Mouse (Mus musculus): ENCODE measurements around the gene Tmbim4.
A peak's percentile ranks its signal among the peaks of the same experiment; 100 is the strongest.

Tmbim4 gene

DNA sequence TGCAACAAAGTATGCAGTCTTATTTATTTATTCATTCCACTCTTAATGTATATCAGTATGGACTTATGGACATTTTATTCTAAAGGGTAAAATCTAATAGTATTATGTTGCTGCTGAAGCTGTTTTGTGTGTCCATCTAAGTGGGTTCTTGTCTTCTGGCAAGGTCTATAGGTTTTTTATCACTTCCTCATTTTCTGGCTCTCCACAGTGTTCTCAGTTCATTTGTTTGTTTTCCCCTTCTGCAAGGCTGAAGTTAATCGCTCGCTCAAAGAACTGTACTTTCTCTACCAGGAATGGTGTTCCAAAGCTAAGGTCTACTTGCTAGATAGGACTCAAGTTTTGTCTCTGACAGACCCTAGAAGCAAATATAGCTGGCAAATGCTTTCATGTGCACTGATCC, 18.0 kb upstream of the Tmbim4 start:
- no peak for TF ChIP-seq GATA4 (IDR thresholded peaks at IDR 0.05; ENCODE audit: insufficient replicate concordance, low read length)

DNA sequence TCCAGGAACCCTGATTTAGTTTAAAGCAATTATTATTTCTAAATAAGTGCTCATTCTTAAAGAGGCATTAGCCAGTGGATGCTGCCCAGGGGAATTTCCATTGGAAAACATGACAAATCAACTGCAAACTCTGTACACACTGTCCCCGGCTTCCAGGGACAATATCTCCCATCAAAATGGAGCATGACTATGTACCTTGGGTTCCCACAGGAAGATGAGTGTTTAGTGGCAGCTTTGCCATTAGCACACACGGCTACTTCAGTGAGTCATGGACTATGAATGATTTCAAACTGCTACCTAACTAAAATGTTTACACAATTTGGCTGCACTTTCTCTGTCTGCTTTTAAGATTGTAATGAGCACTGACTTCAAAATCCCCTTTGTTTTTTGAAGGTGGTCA, 12.9 kb upstream of the Tmbim4 start:
- no peak for TF ChIP-seq GATA4 (IDR thresholded peaks at IDR 0.05; ENCODE audit: insufficient replicate concordance, low read length)

DNA sequence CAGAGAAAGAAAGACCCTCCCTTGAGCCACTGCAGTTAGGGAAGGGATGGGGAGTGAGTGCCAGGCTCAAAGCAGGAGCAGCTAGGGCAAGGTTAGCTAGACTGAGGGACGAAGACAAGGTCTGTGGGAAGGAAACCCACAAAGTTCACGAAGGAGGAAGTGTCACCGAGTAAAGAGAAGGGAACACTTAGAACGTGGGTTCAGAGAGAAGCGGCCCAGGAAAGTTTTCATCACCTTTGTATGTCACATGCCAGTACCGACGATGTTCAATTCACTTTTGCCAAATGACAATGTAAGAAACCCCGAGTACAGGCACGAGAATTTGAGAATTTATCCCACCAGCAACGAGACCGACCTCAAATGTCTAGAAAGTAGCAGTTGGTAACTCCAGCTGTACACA, 12.1 kb upstream of the Tmbim4 start:
- no peak for TF ChIP-seq GATA4 (IDR thresholded peaks at IDR 0.05; ENCODE audit: insufficient replicate concordance, low read length)

DNA sequence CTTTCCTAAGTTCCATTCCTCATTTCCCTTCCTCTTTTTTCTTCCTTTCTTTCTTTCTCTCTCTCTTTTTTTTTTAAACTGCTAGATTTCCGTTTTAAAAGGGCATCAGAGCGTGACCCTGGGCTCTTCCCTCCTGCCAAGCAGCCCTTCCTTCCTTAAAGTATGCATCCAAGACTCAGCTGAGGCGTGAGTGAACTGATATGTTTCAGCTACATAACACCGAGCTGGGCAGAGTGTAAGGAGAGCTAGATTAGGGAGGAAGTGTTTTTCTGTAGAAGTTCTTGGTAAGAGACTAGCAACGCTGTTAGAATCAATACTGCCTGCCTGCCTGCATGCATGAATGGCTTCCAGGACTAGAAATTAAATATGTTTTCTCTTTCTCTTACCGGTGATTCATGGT, 11.6 kb upstream of the Tmbim4 start:
- no peak for TF ChIP-seq GATA4 (IDR thresholded peaks at IDR 0.05; ENCODE audit: insufficient replicate concordance, low read length)

DNA sequence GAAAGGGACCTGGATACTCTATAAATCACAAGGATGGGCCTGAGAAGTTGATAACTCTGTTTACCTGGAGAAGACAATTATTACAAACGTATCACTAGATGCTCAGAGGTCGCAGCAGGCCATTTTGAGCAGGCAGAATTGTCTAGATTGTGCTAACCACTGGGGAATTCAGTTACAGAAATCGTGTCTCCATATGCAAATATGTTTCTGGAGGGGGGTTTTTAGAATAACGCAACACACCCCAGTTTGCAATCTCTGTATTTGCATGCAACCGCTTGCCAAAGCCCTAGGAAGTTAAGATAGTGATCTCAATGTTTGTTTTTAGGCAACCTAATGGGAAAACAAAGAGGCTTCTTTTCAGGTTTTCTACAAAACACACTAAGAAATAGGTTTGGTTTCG, 10.2 kb upstream of the Tmbim4 start:
- TF ChIP-seq GATA4 (IDR thresholded peaks at IDR 0.05; ENCODE audit: insufficient replicate concordance, low read length), result no peak

DNA sequence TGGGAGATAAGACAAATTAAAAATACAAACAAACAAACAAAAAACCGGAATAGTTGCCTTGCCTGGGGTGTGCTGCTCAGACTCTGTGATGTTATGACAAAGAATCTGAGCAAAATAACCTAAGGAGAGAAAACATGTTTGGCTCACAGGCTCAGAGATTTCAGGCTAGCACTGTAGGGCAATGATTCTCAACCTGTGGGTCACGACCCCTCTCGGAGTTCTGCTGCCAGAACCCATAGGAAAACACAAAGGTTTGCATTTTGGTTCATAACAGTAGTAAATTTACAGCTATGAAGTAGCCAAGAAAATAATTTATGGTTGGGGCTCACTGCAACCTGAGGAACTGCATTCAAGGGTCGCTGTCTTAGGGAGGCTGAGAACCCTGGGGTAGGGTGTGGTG, 9.1 kb upstream of the Tmbim4 start:
- no peak for TF ChIP-seq GATA4 (IDR thresholded peaks at IDR 0.05; ENCODE audit: insufficient replicate concordance, low read length)

DNA sequence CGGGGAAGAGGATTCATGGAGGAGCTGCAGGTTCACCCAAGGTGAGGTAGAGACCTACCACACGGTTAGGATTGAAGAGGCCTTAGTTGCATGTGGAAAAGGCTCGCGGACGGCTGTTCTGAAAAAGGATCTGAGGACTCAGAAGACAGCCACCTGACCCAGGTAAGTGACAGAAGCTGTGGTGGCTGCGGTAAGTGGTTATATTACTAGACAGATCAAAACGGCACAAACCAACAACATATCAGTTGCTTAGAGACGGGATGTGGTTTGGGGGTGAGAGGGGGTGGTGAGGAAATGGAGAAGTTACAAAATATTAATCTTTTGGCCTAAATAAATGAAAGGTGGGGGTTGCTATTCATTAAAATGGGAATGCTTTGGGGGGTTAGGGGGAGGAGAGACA, 8.1 kb upstream of the Tmbim4 start:
- TF ChIP-seq GATA4 (IDR thresholded peaks at IDR 0.05; ENCODE audit: insufficient replicate concordance, low read length), result no peak

DNA sequence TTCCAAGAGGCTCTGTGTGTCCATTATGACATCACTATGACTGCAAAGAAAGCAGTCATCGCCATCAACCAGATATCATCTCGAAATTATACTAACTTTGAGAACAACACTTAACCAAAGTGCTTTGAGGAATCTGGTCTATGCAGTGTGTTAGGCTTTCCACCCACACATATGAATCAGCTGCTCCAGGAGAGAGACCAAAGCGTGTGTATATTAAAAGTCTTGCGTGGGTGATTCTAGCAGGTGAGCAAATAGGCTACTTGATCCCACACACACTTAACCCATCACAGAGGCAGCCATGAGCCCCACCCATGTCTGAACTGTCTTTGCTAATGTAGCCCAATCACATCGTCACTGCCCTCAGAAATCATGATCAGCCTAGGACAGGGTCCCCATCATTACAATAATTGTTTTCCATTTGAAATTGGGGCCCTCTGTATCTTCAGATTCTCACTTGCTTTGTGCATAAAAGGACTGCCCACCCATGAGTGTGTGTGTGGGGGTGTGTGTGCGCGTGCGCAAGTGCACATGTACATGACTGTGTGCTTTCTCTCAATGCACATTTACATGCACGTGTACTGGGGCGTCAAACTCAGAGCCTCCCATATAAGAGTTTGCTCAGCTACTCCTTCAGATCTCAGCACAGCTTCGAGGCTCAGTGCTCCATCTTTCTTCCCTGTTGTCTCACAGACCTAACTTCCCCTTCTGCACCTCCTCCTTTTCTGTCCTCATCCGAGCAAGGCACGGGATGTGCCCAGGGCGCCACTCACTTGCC, 4.1 kb upstream of the Tmbim4 start:
- TF ChIP-seq GATA4 (IDR thresholded peaks at IDR 0.05; ENCODE audit: insufficient replicate concordance, low read length), result no peak

DNA sequence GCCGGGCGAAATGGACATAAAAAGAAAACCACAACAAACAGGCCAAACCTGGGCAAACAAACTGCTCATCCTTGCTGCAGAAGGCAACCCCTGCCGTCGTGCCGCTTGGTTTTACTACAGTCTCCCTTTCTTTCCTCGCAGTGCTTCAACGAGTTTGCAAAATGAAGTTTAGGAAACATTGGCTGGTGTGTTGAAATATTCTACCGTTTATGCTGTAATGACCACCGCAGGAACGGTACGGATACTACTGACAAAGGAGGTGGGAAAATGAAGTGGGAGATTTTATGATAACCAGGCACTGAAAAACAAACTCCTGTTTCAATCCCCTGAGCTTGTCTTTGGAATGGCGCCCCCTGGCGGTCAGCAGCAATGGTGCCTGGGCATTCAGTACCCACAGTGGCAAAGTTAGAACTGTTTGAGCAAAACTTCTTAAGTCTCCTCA, 592 bp downstream of the Tmbim4 start, which contains the start of gene Irak3:
TSS of gene Irak3 (minus strand) at position 170 of the 442 bp plus-strand sequence.
- TF ChIP-seq GATA4 (IDR thresholded peaks at IDR 0.05; ENCODE audit: insufficient replicate concordance, low read length), result no peak

DNA sequence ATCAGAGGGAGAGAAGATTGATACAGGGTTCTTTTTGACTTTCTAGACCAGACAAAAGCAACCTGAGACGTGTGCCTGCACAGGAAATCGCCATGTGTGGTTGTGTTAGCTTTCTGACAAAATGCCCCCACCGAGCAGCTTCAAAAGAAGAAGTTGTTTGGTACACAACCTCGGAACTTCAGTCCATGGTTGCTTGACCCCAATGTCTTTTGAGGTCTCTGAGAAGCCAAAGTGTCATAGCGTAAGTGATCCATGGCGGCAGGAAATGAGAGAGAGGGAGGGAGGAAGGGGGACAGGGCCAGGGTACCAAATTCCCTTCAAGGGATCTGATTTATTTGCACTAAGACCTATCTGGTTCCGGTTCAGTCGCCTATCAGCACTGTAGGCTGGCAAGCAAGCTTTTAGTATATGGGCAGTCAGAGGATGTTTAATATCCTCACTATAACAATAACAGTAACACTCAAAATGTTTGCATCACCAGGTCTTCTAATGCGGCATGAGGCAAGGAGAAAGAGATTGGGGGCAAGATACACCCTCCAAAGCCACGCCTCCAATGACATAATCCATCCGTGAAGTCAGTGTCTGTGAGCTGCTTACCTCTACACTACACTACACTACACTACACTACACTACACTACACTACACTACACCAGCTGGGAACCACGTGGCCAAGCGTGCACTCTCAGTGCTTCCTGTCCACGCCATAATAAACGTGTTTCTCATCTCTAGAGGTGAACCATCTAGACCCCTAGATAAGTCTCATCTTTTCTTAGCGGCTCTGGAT, 1.3 kb downstream of the Tmbim4 start:
- no peak for TF ChIP-seq GATA4 (IDR thresholded peaks at IDR 0.05; ENCODE audit: insufficient replicate concordance, low read length)

DNA sequence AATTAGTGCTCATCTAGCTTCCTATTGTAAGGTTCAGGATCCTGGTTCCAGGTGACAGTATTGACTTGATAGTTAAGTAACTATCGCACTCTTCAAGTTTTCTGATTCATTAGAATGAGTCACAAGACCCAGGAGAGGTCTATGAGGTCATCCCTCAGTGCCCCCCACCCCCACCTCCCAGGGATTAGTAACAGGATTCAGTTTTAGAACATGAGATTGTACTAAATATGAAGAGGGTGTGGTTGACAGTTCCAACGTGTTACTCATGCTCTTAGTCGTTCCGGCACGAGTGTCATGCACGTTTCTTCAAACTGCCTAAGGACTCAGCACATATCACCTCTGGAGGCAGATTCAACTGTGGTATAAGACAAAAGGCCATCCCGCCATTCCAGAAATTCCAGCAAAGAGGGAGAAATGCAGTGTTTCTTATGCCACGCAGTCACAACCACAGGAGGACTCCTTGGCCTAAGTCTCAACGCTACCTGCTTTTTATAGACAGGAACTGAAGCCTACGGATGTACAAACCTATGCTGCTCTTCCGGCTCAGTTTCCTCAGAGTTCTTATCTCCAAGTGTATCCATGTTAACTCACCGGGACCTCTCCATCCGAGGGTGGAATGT, 3.3 kb downstream of the Tmbim4 start:
- TF ChIP-seq GATA4 (IDR thresholded peaks at IDR 0.05; ENCODE audit: insufficient replicate concordance, low read length), result no peak

DNA sequence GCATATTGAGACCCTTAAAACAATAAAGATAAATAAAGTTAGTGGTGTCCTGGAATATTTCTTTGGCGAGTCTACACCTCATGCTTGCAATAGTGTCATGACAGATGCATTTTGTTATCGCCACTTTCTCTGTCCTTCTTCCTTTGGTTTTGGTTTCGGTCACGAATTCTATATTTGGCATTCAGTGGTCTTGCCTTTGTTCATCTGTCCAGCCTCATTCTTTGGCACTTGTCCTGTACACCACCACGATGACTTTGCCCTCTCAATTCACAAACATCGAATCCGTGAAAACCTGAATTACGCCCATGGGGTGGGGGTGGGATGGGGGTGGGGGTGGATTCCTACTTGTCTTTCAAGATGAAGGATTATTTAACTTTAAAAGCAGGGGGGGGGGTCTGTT, 6.6 kb downstream of the Tmbim4 start:
- TF ChIP-seq GATA4 (IDR thresholded peaks at IDR 0.05; ENCODE audit: insufficient replicate concordance, low read length), result no peak

DNA sequence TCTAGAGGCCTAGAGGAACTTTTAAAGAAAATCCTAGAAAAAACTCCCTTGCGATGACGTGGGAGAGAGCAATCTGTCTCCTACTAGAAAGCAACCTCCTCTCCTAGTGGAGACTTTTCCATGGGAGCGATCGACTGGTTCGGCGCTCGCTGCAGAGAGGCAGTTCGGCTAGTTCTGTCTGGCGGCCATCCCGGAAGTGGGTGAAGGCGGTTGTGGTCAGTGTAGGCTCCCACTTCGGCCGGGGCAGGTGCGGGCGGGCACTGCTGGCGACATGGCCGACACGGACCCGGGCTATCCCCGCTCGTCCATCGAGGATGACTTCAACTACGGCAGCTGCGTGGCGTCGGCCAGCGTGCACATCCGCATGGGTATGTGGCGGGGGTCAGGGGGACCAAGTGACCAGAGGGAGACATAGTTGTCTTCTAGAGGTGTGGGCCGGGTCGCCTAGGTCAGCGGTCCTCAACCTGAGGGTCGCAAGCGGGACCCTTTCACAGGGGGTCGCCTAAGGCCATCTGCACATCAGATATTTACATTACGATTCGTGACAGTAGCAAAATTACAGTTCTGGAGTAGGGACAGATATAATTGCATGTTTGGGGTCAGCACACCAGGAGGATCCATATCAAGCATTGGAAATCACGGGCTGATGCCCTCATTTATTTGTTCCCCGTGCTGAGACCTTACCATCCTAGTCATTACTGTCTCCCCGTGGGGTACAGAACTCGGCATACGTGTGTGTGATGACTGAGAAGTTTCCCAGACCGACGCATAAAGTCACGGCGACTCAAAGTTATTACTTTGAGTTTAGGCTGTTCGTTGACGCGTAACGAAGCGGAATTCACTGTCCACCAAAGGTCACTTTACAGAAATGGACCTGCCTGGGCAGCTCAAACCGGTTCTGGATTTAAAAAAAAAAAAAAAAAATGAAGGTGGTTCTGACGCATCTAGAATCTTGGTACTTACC, 7.5 kb downstream of the Tmbim4 start:
- TF ChIP-seq GATA4 (IDR thresholded peaks at IDR 0.05; ENCODE audit: insufficient replicate concordance, low read length), result peak; percentile 39; the same call in 1 of the 2 replicates

DNA sequence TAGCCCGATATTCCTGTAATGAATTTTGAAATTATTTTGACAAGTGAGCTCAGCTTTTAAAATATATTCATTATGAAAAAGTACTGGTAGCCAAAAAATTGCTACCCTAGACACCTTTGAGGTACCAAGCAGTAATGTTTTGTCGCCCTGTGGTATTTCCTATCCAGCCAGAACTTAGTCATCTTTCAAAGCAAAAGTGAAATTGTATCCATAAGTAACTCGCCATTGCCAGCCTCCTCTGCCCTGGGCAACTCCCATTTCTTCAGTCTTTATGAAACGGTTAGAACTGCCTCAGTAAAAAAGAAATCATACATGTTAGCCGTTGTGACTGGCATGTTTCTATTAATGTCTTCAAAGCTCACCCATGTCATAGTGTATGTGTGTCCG, 8.1 kb downstream of the Tmbim4 start:
- no peak for TF ChIP-seq GATA4 (IDR thresholded peaks at IDR 0.05; ENCODE audit: insufficient replicate concordance, low read length)

DNA sequence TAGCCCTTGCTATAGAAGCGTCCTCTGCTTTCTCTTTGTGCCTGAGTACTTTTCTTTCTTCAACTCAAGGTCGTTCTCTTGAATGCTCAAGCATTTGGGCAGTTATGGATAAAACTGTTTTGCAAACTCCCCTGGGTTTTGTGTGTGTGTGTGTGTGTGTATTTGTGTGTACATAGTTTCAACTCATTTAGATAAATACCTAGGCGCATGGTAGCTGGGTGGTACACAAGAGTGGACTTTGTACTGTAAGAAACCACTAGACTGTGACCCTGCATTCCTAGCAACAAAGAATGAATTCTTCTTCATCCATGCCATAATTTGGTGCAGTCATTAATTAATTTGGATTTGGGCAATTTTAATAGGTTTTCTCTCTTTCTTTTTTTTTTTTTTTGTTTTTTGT, 8.7 kb downstream of the Tmbim4 start:
- no peak for TF ChIP-seq GATA4 (IDR thresholded peaks at IDR 0.05; ENCODE audit: insufficient replicate concordance, low read length)

Measured in liver, adult (tissue).